Mouse (Mus musculus) heart, adult 2 months (tissue): ENCODE measurements around the gene Notch3.

ENCODE experiments used
- CTCF ChIP-seq: fragments of 200-600 bp; IDR thresholded peaks from 2 replicates; pipeline ENCODE4 v1.8.1; 2022; ENCODE audit warnings: antibody characterized with exemption, mild to moderate bottlenecking, moderate library complexity
- EP300 ChIP-seq: fragments of 200-500 bp; IDR thresholded peaks from 2 replicates; pipeline ENCODE4 v1.6.1; 2011; ENCODE audit warnings: low read depth, low read length, control low read depth; ENCODE audit not compliant: insufficient read depth
- POLR2A ChIP-seq: fragments of 200-500 bp; IDR thresholded peaks from 2 replicates; pipeline ENCODE4 v1.6.1; 2011; ENCODE audit warnings: mild to moderate bottlenecking, low read depth, low read length, control low read depth; ENCODE audit not compliant: insufficient read depth

DNA sequence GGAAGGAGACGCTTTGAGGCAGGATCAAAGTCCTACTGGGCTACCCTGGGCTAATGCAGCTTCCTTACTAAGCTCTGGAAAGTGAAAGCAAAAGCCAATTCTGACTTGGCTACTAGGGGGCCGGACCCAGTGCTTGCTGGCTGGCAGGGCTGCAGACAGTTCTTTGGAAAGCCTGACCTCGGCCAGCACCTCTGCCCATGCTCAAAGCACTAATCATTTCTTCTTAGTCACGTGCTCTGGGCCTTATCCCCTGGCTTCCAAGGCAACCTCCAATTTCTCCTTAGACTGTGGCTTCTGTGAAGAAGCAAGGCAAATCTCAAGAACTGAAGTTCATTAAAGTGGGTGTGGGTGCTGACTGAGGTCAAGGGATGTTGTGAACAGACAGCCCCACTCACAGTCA lies 92.0 kb downstream of the Notch3 start:
- TF ChIP-seq POLR2A (no peak), CTCF (no peak), EP300 (no peak)
